Mouse (Mus musculus) urinary bladder, postnatal 0 days (tissue): ENCODE results near the gene Gm13871. TPM values are rescaled to one million over a fixed set of nuclear protein-coding genes. Genes with fewer than 3 reads are reported as not detected.

ENCODE experiments used
- polyA plus RNA-seq: library from polyadenylated mRNA; unstranded; fragments of >200 nt; fragmentation: Nextera tagmentation; extraction: Ambion mirVana; gene quantifications from 2 replicates; pipeline ENCODE4 v1.2.1, GENCODE M21; 2015

The Gm13871 gene
- polyA plus RNA-seq, result not detected in 2 replicates

GRCm38 (mm10) chr4:73905853-73906252 is at the start of gene Gm13871:
TSS of gene Gm13871 (minus strand) at chr4:73905953.

GRCm38 (mm10) chr4:73950375-73950896 is 44.7 kb upstream of the Gm13871 start, which contains the start of gene 2310002L09Rik:
TSS of gene 2310002L09Rik (minus strand) at chr4:73950846.

GRCm38 (mm10) chr4:73920660-73921059 is 14.9 kb upstream of the Gm13871 start, which contains the start of gene Gm11756:
TSS of gene Gm11756 (minus strand) at chr4:73920760.

GRCm38 (mm10) chr4:73891012-73891411 is 14.7 kb downstream of the Gm13871 start, which contains the start of gene Gm11757:
TSS of gene Gm11757 (minus strand) at chr4:73891112.

GRCm38 (mm10) chr4:73876166-73876565 is 29.6 kb downstream of the Gm13871 start, which contains the start of gene Gm11758:
TSS of gene Gm11758 (minus strand) at chr4:73876266.

Other genes starting within 250 kb of the Gm13871 start
- not detected in 2 replicates for gene Gm11239, start 237.6 kb downstream of the Gm13871 start, polyA plus RNA-seq
- gene Gm428, start 222.4 kb downstream of the Gm13871 start, polyA plus RNA-seq, result not detected in 2 replicates
- 4.2 and 5.5 TPM in 2 replicates for gene Rasef, start 115.0 kb downstream of the Gm13871 start, polyA plus RNA-seq
- not detected in 2 replicates for gene Gm11758, start 29.7 kb downstream of the Gm13871 start, polyA plus RNA-seq
- gene Gm11757, start 14.8 kb downstream of the Gm13871 start, polyA plus RNA-seq, result not detected in 2 replicates
- not detected in 2 replicates for gene Gm11756, start 14.8 kb upstream of the Gm13871 start, polyA plus RNA-seq
- not detected in 2 replicates for gene 2310002L09Rik, start 44.9 kb upstream of the Gm13871 start, polyA plus RNA-seq
- gene Frmd3, start 107.5 kb upstream of the Gm13871 start, polyA plus RNA-seq, result 0.17 and 0.23 TPM in 2 replicates